Mouse (Mus musculus) MEL (cell line): ENCODE results near the gene Fam69a. TPM values are rescaled to one million over a fixed set of nuclear protein-coding genes. Genes with fewer than 3 reads are reported as not detected.

Experiments used
- DNase-seq: peaks from one replicate; pipeline ENCODE4 v3.0.0; 2011; ENCODE audit warnings: low read depth, low spot score
- H3K27ac ChIP-seq: 2 replicates; pipeline ENCODE4 v1.5.1; 2012; ENCODE audit warnings: low read depth, mild to moderate bottlenecking, control low read depth, low read length, moderate library complexity; ENCODE audit not compliant: control insufficient read depth
- H3K27me3 ChIP-seq, 2 experiments: fragments of 150-350 bp in 1 of 2; sonication (generic) in 1 of 2; 2 replicates each; pipeline ENCODE4 v1.6.1; 2012; ENCODE audit warnings: low read length in 2 of 2, mild to moderate bottlenecking in 2 of 2, improper control_type of control experiment in 1 of 2, moderate library complexity in 1 of 2; ENCODE audit not compliant: insufficient read depth in 2 of 2, control insufficient read depth in 1 of 2
- H3K36me3 ChIP-seq, 2 experiments: 2 replicates each; pipeline ENCODE4 v1.6.1; 2012 to 2014; ENCODE audit warnings: low read length in 2 of 2, improper control_type of control experiment in 1 of 2, inconsistent platforms in 1 of 2, mild to moderate bottlenecking in 1 of 2; ENCODE audit not compliant: insufficient read depth in 2 of 2, control insufficient read depth in 1 of 2
- H3K4me1 ChIP-seq, 2 experiments: fragments of 150-350 bp in 1 of 2; sonication (generic) in 1 of 2; 2 replicates each; pipeline ENCODE4 v1.6.1; 2012; ENCODE audit warnings: low read length in 2 of 2, improper control_type of control experiment in 1 of 2, mild to moderate bottlenecking in 1 of 2; ENCODE audit not compliant: insufficient read depth in 2 of 2, control insufficient read depth in 1 of 2
- H3K4me3 ChIP-seq, 2 experiments: fragments of 150-350 bp in 1 of 2; sonication (generic) in 1 of 2; 2 replicates each; pipeline ENCODE4 v1.5.1; 2012; ENCODE audit warnings: low read depth in 2 of 2, low read length in 2 of 2, mild to moderate bottlenecking in 2 of 2, moderate library complexity in 2 of 2, control low read depth in 1 of 2, improper control_type of control experiment in 1 of 2; ENCODE audit not compliant: control insufficient read depth in 1 of 2, insufficient read depth in 1 of 2
- H3K79me2 ChIP-seq: 2 replicates; pipeline ENCODE4 v1.6.1; 2012; ENCODE audit warnings: mild to moderate bottlenecking, low read length, moderate library complexity; ENCODE audit not compliant: control insufficient read depth, poor library complexity, insufficient read depth
- H3K9ac ChIP-seq: 2 replicates; pipeline ENCODE4 v1.6.1; 2012; ENCODE audit warnings: low read depth, mild to moderate bottlenecking, control low read depth, low read length, moderate library complexity; ENCODE audit not compliant: control insufficient read depth, poor library complexity, severe bottlenecking
- H3K9me3 ChIP-seq: fragments of 150-350 bp; sonication (generic); replicated peaks from 2 replicates; pipeline ENCODE4 v1.6.1; 2012; ENCODE audit warnings: mild to moderate bottlenecking, low read length, improper control_type of control experiment, moderate library complexity; ENCODE audit not compliant: insufficient read depth
- BHLHE40 ChIP-seq: IDR thresholded peaks from 2 replicates; pipeline ENCODE4 v1.6.1; 2012; ENCODE audit warnings: low read depth, mild to moderate bottlenecking, inconsistent platforms, low read length, improper control_type of control experiment, borderline replicate concordance
- CHD1 ChIP-seq: IDR thresholded peaks from 2 replicates; pipeline ENCODE4 v1.6.1; 2012; ENCODE audit warnings: low read depth, mild to moderate bottlenecking, inconsistent platforms, low read length, improper control_type of control experiment
- CTCF ChIP-seq, 3 experiments: IDR thresholded peaks in 2 of 3; conservative IDR thresholded peaks in 1 of 3; 2 replicates each; pipeline ENCODE4 v1.5.1; 2011 to 2012; ENCODE audit warnings: low read length in 3 of 3, low read depth in 2 of 3, mild to moderate bottlenecking in 2 of 3, improper control_type of control experiment in 1 of 3, inconsistent platforms in 1 of 3, mixed read lengths in 1 of 3, moderate library complexity in 1 of 3; ENCODE audit not compliant: control insufficient read depth in 1 of 3, insufficient read depth in 1 of 3, poor library complexity in 1 of 3, severe bottlenecking in 1 of 3
- E2F4 ChIP-seq: IDR thresholded peaks from 2 replicates; pipeline ENCODE4 v1.6.1; 2011; ENCODE audit warnings: low read depth, low read length, improper control_type of control experiment, borderline replicate concordance
- ELF1 ChIP-seq: IDR thresholded peaks from 2 replicates; pipeline ENCODE4 v1.6.1; 2014; ENCODE audit warnings: low read depth, mild to moderate bottlenecking, inconsistent platforms, low read length, improper control_type of control experiment, moderate library complexity
- ETS1 ChIP-seq: IDR thresholded peaks from 2 replicates; pipeline ENCODE4 v1.6.1; 2012; ENCODE audit warnings: low read depth, mild to moderate bottlenecking, inconsistent platforms, low read length, improper control_type of control experiment, moderate library complexity
- GATA1 ChIP-seq: IDR thresholded peaks from 2 replicates; pipeline ENCODE4 v1.6.1; 2011; ENCODE audit warnings: low read depth, low read length, improper control_type of control experiment
- HCFC1 ChIP-seq: IDR thresholded peaks from 2 replicates; pipeline ENCODE4 v1.6.1; 2012; ENCODE audit warnings: low read depth, mild to moderate bottlenecking, inconsistent platforms, low read length, improper control_type of control experiment, moderate library complexity
- MAX ChIP-seq: IDR thresholded peaks from 2 replicates; pipeline ENCODE4 v1.6.1; 2011; ENCODE audit warnings: low read length, improper control_type of control experiment
- MYC ChIP-seq: IDR thresholded peaks from 2 replicates; pipeline ENCODE4 v1.6.1; 2011; ENCODE audit warnings: low read depth, mild to moderate bottlenecking, low read length, improper control_type of control experiment, moderate library complexity
- NELFE ChIP-seq: IDR thresholded peaks from 2 replicates; pipeline ENCODE4 v1.6.1; 2011; ENCODE audit warnings: low read depth, low read length, improper control_type of control experiment
- NRF1 ChIP-seq: IDR thresholded peaks from 2 replicates; pipeline ENCODE4 v1.6.1; 2014; ENCODE audit warnings: low read depth, mild to moderate bottlenecking, inconsistent platforms, low read length, improper control_type of control experiment, moderate library complexity; ENCODE audit not compliant: poor library complexity, insufficient read depth, severe bottlenecking
- RAD21 ChIP-seq: IDR thresholded peaks from 2 replicates; pipeline ENCODE4 v1.6.1; 2011; ENCODE audit warnings: mild to moderate bottlenecking, low read depth, low read length, improper control_type of control experiment
- RCOR1 ChIP-seq: IDR thresholded peaks from 2 replicates; pipeline ENCODE4 v1.6.1; 2012; ENCODE audit warnings: low read depth, mild to moderate bottlenecking, inconsistent platforms, low read length, improper control_type of control experiment
- SMC3 ChIP-seq: IDR thresholded peaks from 2 replicates; pipeline ENCODE4 v1.6.1; 2011; ENCODE audit warnings: low read depth, low read length, improper control_type of control experiment
- TBP ChIP-seq: IDR thresholded peaks from 2 replicates; pipeline ENCODE4 v1.8.0; 2011; ENCODE audit warnings: low read depth, low read length, improper control_type of control experiment
- TCF12 ChIP-seq: IDR thresholded peaks from 2 replicates; pipeline ENCODE4 v1.6.1; 2014; ENCODE audit warnings: low read depth, mild to moderate bottlenecking, inconsistent platforms, low read length, improper control_type of control experiment, moderate library complexity
- UBTF ChIP-seq: IDR thresholded peaks from 2 replicates; pipeline ENCODE4 v1.6.1; 2012; ENCODE audit warnings: low read depth, mild to moderate bottlenecking, inconsistent platforms, low read length, improper control_type of control experiment, moderate library complexity, borderline replicate concordance; ENCODE audit not compliant: insufficient read depth
- ZC3H11A ChIP-seq: IDR thresholded peaks from 2 replicates; pipeline ENCODE4 v1.6.1; 2012; ENCODE audit warnings: low read depth, mild to moderate bottlenecking, inconsistent platforms, low read length, improper control_type of control experiment
- ZMIZ1 ChIP-seq: IDR thresholded peaks from 2 replicates; pipeline ENCODE4 v1.6.1; 2012; ENCODE audit warnings: low read depth, mild to moderate bottlenecking, inconsistent platforms, low read length, improper control_type of control experiment, moderate library complexity
- polyA plus RNA-seq, 2 experiments: library from polyadenylated mRNA; stranded (reverse) in 1 of 2; unstranded in 1 of 2; fragments of >175 nt in 1 of 2; fragments of >200 nt in 1 of 2; gene quantifications; 2 replicates each; pipeline versions ENCODE4 v1.2.1 to v1.2.4; 2012; ENCODE audit warnings: low replicate concordance in 2 of 2, low read depth in 1 of 2; ENCODE audit not compliant: insufficient read length in 2 of 2, insufficient read depth in 1 of 2, missing spikeins in 1 of 2
- total RNA-seq: library from RNA; depleted of rRNA; stranded (reverse); fragments of 300-350 nt; gene quantifications from 2 replicates; pipeline ENCODE4 v1.2.3, GENCODE M21; 2012

The Fam69a gene
- total and polyA plus RNA-seq, 3 experiments = 8.5 to 10.6 TPM; not detected in 1

DNA sequence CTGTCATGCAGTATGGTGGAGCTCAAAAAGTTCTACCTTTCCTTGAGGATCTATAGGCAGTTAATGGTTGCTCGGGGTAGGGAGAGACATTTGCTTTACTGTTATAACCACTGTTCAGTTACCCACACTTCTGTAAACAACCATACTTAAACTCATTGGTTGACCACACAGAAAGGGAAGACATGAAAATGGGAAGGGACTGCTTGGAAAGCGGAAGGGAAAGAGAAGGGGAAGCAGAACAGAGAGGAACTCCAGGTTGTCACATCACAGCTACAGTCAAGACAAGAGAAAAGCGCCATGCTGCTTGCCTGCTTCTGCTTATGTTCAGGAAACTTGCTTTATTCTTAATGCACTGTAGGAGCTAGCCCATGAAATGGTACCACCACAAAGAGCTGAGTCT, 37.3 kb downstream of the Fam69a start:
- TF ChIP-seq RAD21 (no peak), NRF1 (no peak), HCFC1 (no peak), MAX (no peak), ZMIZ1 (no peak), TCF12 (no peak), ELF1 (no peak), SMC3 (no peak), E2F4 (no peak), ZC3H11A (no peak), BHLHE40 (no peak), TBP (no peak), UBTF (no peak), MYC (no peak), ETS1 (no peak), NELFE (no peak), CHD1 (no peak), RCOR1 (no peak), GATA1 (no peak)
- TF ChIP-seq, all 39 proteins: peak for 0
- Histone ChIP-seq H3K4me1 (peaks cover 18 to 28% of the 10 kb centered on the region in 2 experiments), H3K4me3 (no peak overlapping the region), H3K9ac (no peak overlapping the region), H3K79me2 (peaks cover 3% of the 10 kb centered on the region; the same call in 1 of the 2 replicates), H3K27me3 (no peaks in the 10 kb centered on the region), H3K9me3 (no peaks in the 10 kb centered on the region; the same call in 1 of the 2 replicates), H3K36me3 (peaks cover 1 to 16% of the 10 kb centered on the region in 2 experiments; a peak in 3 of 4 replicates), H3K27ac (no peak overlapping the region)
- DNase-seq = no peak

DNA sequence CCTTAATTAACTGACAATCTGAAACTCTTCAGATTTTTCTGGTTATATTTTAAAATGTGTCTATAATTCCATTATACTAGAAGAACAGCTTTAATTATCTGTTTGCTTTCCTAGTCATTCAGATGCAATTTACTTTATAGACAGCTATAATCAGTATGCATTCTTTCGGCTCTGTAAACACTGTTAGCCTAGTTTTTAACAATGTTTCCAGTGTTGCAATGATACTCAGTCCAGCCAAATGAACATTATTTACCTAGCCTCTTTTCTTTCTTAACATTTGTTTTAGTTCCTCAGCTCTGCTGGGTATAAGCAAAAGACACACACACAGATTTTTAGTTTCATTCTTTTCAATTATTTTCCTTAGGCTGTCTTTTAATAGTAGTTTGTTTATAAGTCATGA, 38.0 kb downstream of the Fam69a start:
- H3K36me3 ChIP-seq = peaks cover 1 to 16% of the 10 kb centered on the region in 2 experiments; a peak in 3 of 4 replicates

More for the DNA sequence above, 38.0 kb downstream of the Fam69a start:
- TF ChIP-seq TCF12 = no peak
- TF ChIP-seq CTCF (IDR thresholded peaks at IDR 0.05 in 2 of 3, conservative IDR thresholded peaks at IDR 0.05 in 1 of 3; ENCODE audit: control insufficient read depth in 1 of 3, insufficient read depth in 1 of 3, low read depth in 2 of 3, low read length in 3 of 3, poor library complexity in 1 of 3, severe bottlenecking in 1 of 3) = no peak
- Histone ChIP-seq H3K79me2 (peaks cover 3% of the 10 kb centered on the region; the same call in 1 of the 2 replicates), H3K9me3 (no peaks in the 10 kb centered on the region; the same call in 1 of the 2 replicates), H3K4me1 (peaks cover 18 to 28% of the 10 kb centered on the region in 2 experiments), H3K27me3 (no peaks in the 10 kb centered on the region), H3K9ac (no peak overlapping the region), H3K4me3 (no peak overlapping the region), H3K27ac (no peak overlapping the region)
- DNase-seq = no peak
